Mouse (Mus musculus): Measurements from ENCODE around the gene Prkca.

- no peak for TF ChIP-seq CTCF (IDR thresholded peaks at IDR 0.05; ENCODE audit: low read depth)
- no peak for TF ChIP-seq EP300 (IDR thresholded peaks at IDR 0.05; ENCODE audit: low read depth)
Observed at GRCm38 (mm10) chr11:108352842-108353388, 9.2 kb upstream of the Prkca start.
